In the genomic region with DNA sequence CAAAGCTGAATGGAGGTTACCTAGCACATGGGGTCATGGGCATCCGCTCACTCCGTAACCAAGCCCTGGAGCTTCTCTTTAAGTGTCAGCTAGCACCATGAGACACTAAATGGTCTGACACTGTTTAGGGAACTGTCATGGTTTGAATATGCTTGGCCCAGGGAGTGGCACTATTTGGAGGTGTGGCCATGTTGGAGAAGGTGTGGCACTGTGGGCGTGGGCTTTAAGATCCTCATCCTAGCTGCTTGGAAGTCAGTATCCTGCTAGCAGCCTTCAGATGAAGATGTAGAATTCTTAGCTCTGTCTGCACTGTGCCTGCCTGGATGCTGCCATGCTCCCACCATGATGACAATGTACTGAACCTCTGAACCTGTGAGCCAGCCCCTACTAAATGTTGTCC, we compare ENCODE assay signal across 30 mouse cellular contexts. TPM values are rescaled to one million over a fixed set of nuclear protein-coding genes. Genes with fewer than 3 reads are reported as not detected.
DNase-seq lines count a peak whose midpoint lies in the region; ATAC-seq and TF ChIP-seq lines count a peak whose summit lies in the region.
"Had no signal": no experiment of that assay in that cellular context is flagged by ENCODE, and none has a peak within 500 bp of the region (broad histone marks: within the 10 kb centered on the region; RNA-seq: fewer than 3 reads in every experiment).

No protein-coding gene starts in this region.

- no peak overlapping the region for H3K4me2 ChIP-seq in liver, embryonic 11.5 days
- H3K4me2 ChIP-seq: embryonic facial prominence, embryonic 13.5 days; embryonic facial prominence, embryonic 15.5 days; forebrain, embryonic 12.5 days had no signal

- no peak for TF ChIP-seq EP300 in MEL (IDR thresholded peaks at IDR 0.05; ENCODE audit: low read depth in 1 of 2, low read length in 2 of 2)

- DNase-seq in liver, result peak; percentile 38
- DNase-seq in liver, embryonic 11.5 days (ENCODE audit: low spot score), result no peak
- DNase-seq in MEL (ENCODE audit: low read depth, low spot score), result peak; percentile 32
- DNase-seq in ZHBTc4 (ENCODE audit: low read depth, low spot score), result peak; percentile 61
- no peak for DNase-seq in heart, postnatal 36 days
- DNase-seq: adrenal gland, adult 2 months; adrenal gland, postnatal 10 days; adrenal gland, postnatal 25 days; B cell, adult 2 months; cerebellum, adult 11 months; cerebellum, adult 18-20 months; cerebellum, adult 8-10 months; cerebellum, adult 9-11 months; cerebellum, postnatal 14 days; cerebellum, postnatal 36 days; embryo, embryonic 11 days had no signal

- H3K36me3 ChIP-seq in liver, embryonic 11.5 days (ENCODE audit: control insufficient read depth, insufficient read depth, low read length), result peaks cover 53% of the 10 kb centered on the region
- H3K36me3 ChIP-seq in MEL (ENCODE audit: control insufficient read depth in 1 of 2, insufficient read depth in 2 of 2, low read length in 2 of 2), result peaks cover 0 to 2% of the 10 kb centered on the region in 2 experiments; a peak in 2 of 4 replicates

- 88% methylated on average over 3 of the region's 3 CpGs for WGBS in liver, embryonic 11.5 days

- intact Hi-C loops in heart, postnatal 36 days (cut with DNase I), result no loop called here

- H3K9me3 ChIP-seq in liver, embryonic 11.5 days (ENCODE audit: control insufficient read depth, low read length), result no peaks in the 10 kb centered on the region
- no peaks in the 10 kb centered on the region for H3K9me3 ChIP-seq in MEL (replicated peaks; ENCODE audit: insufficient read depth, low read length)
- H3K9me3 ChIP-seq: embryonic facial prominence, embryonic 13.5 days; embryonic facial prominence, embryonic 15.5 days; forebrain, embryonic 10.5 days; forebrain, embryonic 12.5 days; G1E had no signal

- H3K79me2 ChIP-seq in MEL (ENCODE audit: control insufficient read depth, insufficient read depth, low read length, poor library complexity), result no peaks in the 10 kb centered on the region

- no peaks in the 10 kb centered on the region; the same call in 1 of the 2 replicates for H3K4me1 ChIP-seq in liver, embryonic 11.5 days (replicated peaks; ENCODE audit: control insufficient read depth, insufficient read depth, low read length)
- no peaks in the 10 kb centered on the region for H3K4me1 ChIP-seq in MEL (ENCODE audit: control insufficient read depth in 1 of 2, insufficient read depth in 2 of 2, low read length in 2 of 2)

- no peak overlapping the region for H3K9ac ChIP-seq in liver, embryonic 11.5 days (ENCODE audit: low read depth, low read length)
- H3K9ac ChIP-seq in MEL (ENCODE audit: control insufficient read depth, low read depth, low read length, poor library complexity, severe bottlenecking), result no peak overlapping the region
- H3K9ac ChIP-seq: embryonic facial prominence, embryonic 13.5 days; embryonic facial prominence, embryonic 15.5 days; forebrain, embryonic 12.5 days had no signal

- no peak for TF ChIP-seq RAD21 in MEL (IDR thresholded peaks at IDR 0.05; ENCODE audit: low read depth, low read length)

- no peak for TF ChIP-seq CTCF in MEL (IDR thresholded peaks at IDR 0.05 in 2 of 3, conservative IDR thresholded peaks at IDR 0.05 in 1 of 3; ENCODE audit: control insufficient read depth in 1 of 3, insufficient read depth in 1 of 3, low read depth in 2 of 3, low read length in 3 of 3, poor library complexity in 1 of 3, severe bottlenecking in 1 of 3)

- TF ChIP-seq POLR2A in MEL (IDR thresholded peaks at IDR 0.05; ENCODE audit: control insufficient read depth in 1 of 2, insufficient read depth in 1 of 2, low read depth in 1 of 2, low read length in 2 of 2, poor library complexity in 1 of 2), result no peak

- no peaks in the 10 kb centered on the region for H3K27me3 ChIP-seq in liver, embryonic 11.5 days (replicated peaks; ENCODE audit: control insufficient read depth, insufficient read depth, low read length)
- H3K27me3 ChIP-seq in MEL (ENCODE audit: control insufficient read depth in 1 of 2, insufficient read depth in 2 of 2, low read length in 2 of 2), result no peaks in the 10 kb centered on the region
- H3K27me3 ChIP-seq: CH12.LX; embryonic facial prominence, embryonic 13.5 days; embryonic facial prominence, embryonic 15.5 days; forebrain, embryonic 12.5 days had no signal

- H3K4me3 ChIP-seq in liver, embryonic 11.5 days (ENCODE audit: low read depth, low read length), result no peak overlapping the region
- no peak overlapping the region for H3K4me3 ChIP-seq in MEL (ENCODE audit: control insufficient read depth in 1 of 2, insufficient read depth in 1 of 2, low read depth in 2 of 2, low read length in 2 of 2)
- H3K4me3 ChIP-seq: embryonic facial prominence, embryonic 13.5 days; embryonic facial prominence, embryonic 15.5 days; erythroblast, embryonic 14.5 days; forebrain, embryonic 10.5 days; forebrain, embryonic 12.5 days had no signal

- no peak overlapping the region for H3K27ac ChIP-seq in liver, embryonic 11.5 days (ENCODE audit: low read depth, low read length)
- no peak overlapping the region for H3K27ac ChIP-seq in MEL (ENCODE audit: control insufficient read depth, low read depth, low read length)
- H3K27ac ChIP-seq: embryonic facial prominence, embryonic 13.5 days; embryonic facial prominence, embryonic 15.5 days; forebrain, embryonic 10.5 days; forebrain, embryonic 12.5 days had no signal

- ATAC-seq in liver, embryonic 11.5 days (replicated peaks; ENCODE audit: low FRiP score), result no peak
- ATAC-seq: CD4-positive, CD25-positive, alpha-beta regulatory T cell, adult 4 months; forebrain, embryonic 14.5 days; forebrain, embryonic 16.5 days had no signal

TF ChIP-seq in MEL, 35 proteins besides CTCF, POLR2A, EP300 and RAD21:
- TF ChIP-seq USF2 (IDR thresholded peaks at IDR 0.05; ENCODE audit: borderline replicate concordance in 1 of 2, insufficient read depth in 1 of 2, low read depth in 1 of 2, low read length in 2 of 2) (no peak), KAT2A (conservative IDR thresholded peaks at IDR 0.05; ENCODE audit: low read depth, low read length) (no peak), ZMIZ1 (IDR thresholded peaks at IDR 0.05; ENCODE audit: low read depth, low read length) (no peak), ZNF384 (IDR thresholded peaks at IDR 0.05; ENCODE audit: low read depth, low read length) (no peak), GABPA (IDR thresholded peaks at IDR 0.05; ENCODE audit: low read depth, low read length) (no peak), SMC3 (IDR thresholded peaks at IDR 0.05; ENCODE audit: low read depth, low read length) (no peak), MYC (IDR thresholded peaks at IDR 0.05; ENCODE audit: low read depth, low read length) (no peak), E2F4 (IDR thresholded peaks at IDR 0.05; ENCODE audit: borderline replicate concordance, low read depth, low read length) (no peak), JUND (IDR thresholded peaks at IDR 0.05; ENCODE audit: low read depth, low read length) (no peak), GATA1 (IDR thresholded peaks at IDR 0.05; ENCODE audit: low read depth, low read length) (no peak), TAL1 (IDR thresholded peaks at IDR 0.05; ENCODE audit: low read length) (no peak), TBP (IDR thresholded peaks at IDR 0.05; ENCODE audit: low read depth, low read length) (no peak), MAZ (IDR thresholded peaks at IDR 0.05; ENCODE audit: low read depth, low read length) (no peak), MAFK (IDR thresholded peaks at IDR 0.05; ENCODE audit: borderline replicate concordance, low read depth, low read length) (no peak), HCFC1 (IDR thresholded peaks at IDR 0.05; ENCODE audit: low read depth, low read length) (no peak), CHD1 (IDR thresholded peaks at IDR 0.05; ENCODE audit: low read depth, low read length) (no peak), MYB (IDR thresholded peaks at IDR 0.05; ENCODE audit: low read depth, low read length) (no peak), NRF1 (IDR thresholded peaks at IDR 0.05; ENCODE audit: insufficient read depth, low read depth, low read length, poor library complexity, severe bottlenecking) (no peak)

RNA-seq across cellular contexts. Expression of gene Golm1, which starts 15.2 kb away (rescaled TPM):
- polyA plus RNA-seq in liver, embryonic 11.5 days (2014; fragmentation: Nextera tagmentation; extraction: Ambion mirVana), result 87.9 and 96.5 TPM in 2 replicates
- total RNA-seq in MEL (2012; rRNA removed), result 22.1 and 23.6 TPM in 2 replicates
- polyA plus RNA-seq in MEL (2012; ENCODE audit: insufficient read depth in 1 of 2, insufficient read length in 2 of 2, low read depth in 1 of 2, low replicate concordance in 2 of 2, missing spikeins in 1 of 2), result 10 to 100 TPM in 1 of 2 experiments, not detected in 1; 26.8 TPM
- total RNA-seq in heart, postnatal 36 days (2021), result 10 to 100 TPM; 14.8 to 15.4 TPM

RNA-seq across cellular contexts. Expression of gene 4921517D22Rik, which starts 33.5 kb away (rescaled TPM):
- not detected in 2 replicates for polyA plus RNA-seq in liver, embryonic 11.5 days (2014; fragmentation: Nextera tagmentation; extraction: Ambion mirVana)
- not detected in 2 replicates for total RNA-seq in MEL (2012; rRNA removed)
- not detected for polyA plus RNA-seq in MEL (2012; ENCODE audit: insufficient read depth in 1 of 2, insufficient read length in 2 of 2, low read depth in 1 of 2, low replicate concordance in 2 of 2, missing spikeins in 1 of 2)
- not detected for total RNA-seq in heart, postnatal 36 days (2021)
- total RNA-seq: adrenal gland, adult 2 months; adrenal gland, postnatal 10 days; adrenal gland, postnatal 25 days; adrenal gland, postnatal 4 days; CH12.LX; common myeloid progenitor, adult 5-6 weeks had no signal
- polyA plus RNA-seq: adrenal gland, adult 2 months; brain, embryonic 14.5 days; CD4-positive, CD25-positive, alpha-beta regulatory T cell, adult 4 months; embryonic facial prominence, embryonic 11.5 days; embryonic facial prominence, embryonic 13.5 days; embryonic facial prominence, embryonic 15.5 days; erythroblast, embryonic 14.5 days; forebrain, embryonic 10.5 days; forebrain, embryonic 12.5 days; forebrain, embryonic 14.5 days; forebrain, embryonic 16.5 days; G1E had no signal

RNA-seq across cellular contexts. Expression of gene Spata31d1a, which starts 49.8 kb away (rescaled TPM):
- polyA plus RNA-seq in liver, embryonic 11.5 days (2014; fragmentation: Nextera tagmentation; extraction: Ambion mirVana), result 0.06 and 0.11 TPM in 2 replicates
- not detected in 2 replicates for total RNA-seq in MEL (2012; rRNA removed)
- under 1 TPM in 1 of 2 experiments, not detected in 1; 0.03 TPM for polyA plus RNA-seq in MEL (2012; ENCODE audit: insufficient read depth in 1 of 2, insufficient read length in 2 of 2, low read depth in 1 of 2, low replicate concordance in 2 of 2, missing spikeins in 1 of 2)
- total RNA-seq in heart, postnatal 36 days (2021), result not detected
- total RNA-seq: adrenal gland, adult 2 months; adrenal gland, postnatal 10 days; adrenal gland, postnatal 25 days; adrenal gland, postnatal 4 days; CH12.LX; common myeloid progenitor, adult 5-6 weeks had no signal
- polyA plus RNA-seq: adrenal gland, adult 2 months; CD4-positive, CD25-positive, alpha-beta regulatory T cell, adult 4 months; embryonic facial prominence, embryonic 11.5 days; erythroblast, embryonic 14.5 days; forebrain, embryonic 14.5 days; G1E had no signal

RNA-seq across cellular contexts. Expression of gene Spata31d1b, which starts 51.7 kb away (rescaled TPM):
- not detected in 2 replicates for polyA plus RNA-seq in liver, embryonic 11.5 days (2014; fragmentation: Nextera tagmentation; extraction: Ambion mirVana)
- not detected in 2 replicates for total RNA-seq in MEL (2012; rRNA removed)
- not detected for polyA plus RNA-seq in MEL (2012; ENCODE audit: insufficient read depth in 1 of 2, insufficient read length in 2 of 2, low read depth in 1 of 2, low replicate concordance in 2 of 2, missing spikeins in 1 of 2)
- not detected for total RNA-seq in heart, postnatal 36 days (2021)
- total RNA-seq: adrenal gland, adult 2 months; adrenal gland, postnatal 10 days; adrenal gland, postnatal 25 days; adrenal gland, postnatal 4 days; common myeloid progenitor, adult 5-6 weeks had no signal
- polyA plus RNA-seq: adrenal gland, adult 2 months; CD4-positive, CD25-positive, alpha-beta regulatory T cell, adult 4 months; embryonic facial prominence, embryonic 11.5 days; embryonic facial prominence, embryonic 13.5 days; erythroblast, embryonic 14.5 days; forebrain, embryonic 12.5 days; forebrain, embryonic 14.5 days; forebrain, embryonic 16.5 days; G1E had no signal

Comparison
In these comparisons a context has a peak if more than half of its experiments do, and no peak if none do; other contexts are left out.
1. DNase-seq: peak in liver (single experiment), MEL (single experiment) and ZHBTc4 (single experiment); none in liver, embryonic 11.5 days (single experiment) and heart, postnatal 36 days (0 of 2).